Mouse (Mus musculus) R1 (cell line): ENCODE measurements around the gene Igf2bp2.

Source experiments
- DNase-seq: peaks from one replicate; pipeline ENCODE4 v3.0.0-alpha.2; 2018; ENCODE audit warnings: low read depth, low spot score

Igf2bp2 gene

GRCm38 (mm10) chr16:22162512-22163455 lies at the start of gene Igf2bp2:
Gene Igf2bp2, minus strand, starts transcription at chr16:22163299.
- DNase-seq, result peak; percentile 58

GRCm38 (mm10) chr16:22203501-22203900 lies 40.4 kb upstream of the Igf2bp2 start:
- no peak for DNase-seq

GRCm38 (mm10) chr16:22201858-22202257 lies 38.8 kb upstream of the Igf2bp2 start:
- peak; percentile 45 for DNase-seq

GRCm38 (mm10) chr16:22200476-22200875 lies 37.4 kb upstream of the Igf2bp2 start:
- DNase-seq, result peak; percentile 98

GRCm38 (mm10) chr16:22187366-22187765 lies 24.3 kb upstream of the Igf2bp2 start:
- peak; percentile 60 for DNase-seq

- DNase-seq, result peak; percentile 78
Observed at GRCm38 (mm10) chr16:22185411-22185810, 22.3 kb upstream of the Igf2bp2 start.

- DNase-seq, result no peak
Observed at GRCm38 (mm10) chr16:22184113-22184512, 21.0 kb upstream of the Igf2bp2 start.

- DNase-seq, result no peak
Observed at GRCm38 (mm10) chr16:22182286-22182685, 19.2 kb upstream of the Igf2bp2 start.

GRCm38 (mm10) chr16:22178793-22179192 lies 15.7 kb upstream of the Igf2bp2 start:
- DNase-seq, result peak; percentile 49

GRCm38 (mm10) chr16:22177999-22178398 lies 14.9 kb upstream of the Igf2bp2 start:
- no peak for DNase-seq

GRCm38 (mm10) chr16:22168731-22169130 lies 5.6 kb upstream of the Igf2bp2 start:
- no peak for DNase-seq

GRCm38 (mm10) chr16:22165556-22165955 lies 2.5 kb upstream of the Igf2bp2 start:
- no peak for DNase-seq

- no peak for DNase-seq
Observed at GRCm38 (mm10) chr16:22164446-22164845, 1.3 kb upstream of the Igf2bp2 start.

GRCm38 (mm10) chr16:22163456-22163851 lies 355 bp upstream of the Igf2bp2 start:
- DNase-seq, result peak; percentile 89

- peak; percentile 40 for DNase-seq
Observed at GRCm38 (mm10) chr16:22162066-22162511, 1.0 kb downstream of the Igf2bp2 start.

- peak; percentile 66 for DNase-seq
Observed at GRCm38 (mm10) chr16:22161351-22162065, 1.6 kb downstream of the Igf2bp2 start.

GRCm38 (mm10) chr16:22160386-22161145 lies 2.5 kb downstream of the Igf2bp2 start:
- peak; percentile 80 for DNase-seq

GRCm38 (mm10) chr16:22152941-22153444 lies 10.1 kb downstream of the Igf2bp2 start:
- DNase-seq, result peak; percentile 51

- DNase-seq, result no peak
Observed at GRCm38 (mm10) chr16:22151706-22152315, 11.3 kb downstream of the Igf2bp2 start.

- DNase-seq, result no peak
Observed at GRCm38 (mm10) chr16:22150421-22150820, 12.7 kb downstream of the Igf2bp2 start.
